Mouse (Mus musculus): ENCODE data around the gene Shisa8. TPM values are rescaled to one million over a fixed set of nuclear protein-coding genes. Genes with fewer than 3 reads are reported as not detected.

Shisa8 gene
- polyA plus RNA-seq, 1 experiment from 2014 or later, result 0.75 TPM

DNA sequence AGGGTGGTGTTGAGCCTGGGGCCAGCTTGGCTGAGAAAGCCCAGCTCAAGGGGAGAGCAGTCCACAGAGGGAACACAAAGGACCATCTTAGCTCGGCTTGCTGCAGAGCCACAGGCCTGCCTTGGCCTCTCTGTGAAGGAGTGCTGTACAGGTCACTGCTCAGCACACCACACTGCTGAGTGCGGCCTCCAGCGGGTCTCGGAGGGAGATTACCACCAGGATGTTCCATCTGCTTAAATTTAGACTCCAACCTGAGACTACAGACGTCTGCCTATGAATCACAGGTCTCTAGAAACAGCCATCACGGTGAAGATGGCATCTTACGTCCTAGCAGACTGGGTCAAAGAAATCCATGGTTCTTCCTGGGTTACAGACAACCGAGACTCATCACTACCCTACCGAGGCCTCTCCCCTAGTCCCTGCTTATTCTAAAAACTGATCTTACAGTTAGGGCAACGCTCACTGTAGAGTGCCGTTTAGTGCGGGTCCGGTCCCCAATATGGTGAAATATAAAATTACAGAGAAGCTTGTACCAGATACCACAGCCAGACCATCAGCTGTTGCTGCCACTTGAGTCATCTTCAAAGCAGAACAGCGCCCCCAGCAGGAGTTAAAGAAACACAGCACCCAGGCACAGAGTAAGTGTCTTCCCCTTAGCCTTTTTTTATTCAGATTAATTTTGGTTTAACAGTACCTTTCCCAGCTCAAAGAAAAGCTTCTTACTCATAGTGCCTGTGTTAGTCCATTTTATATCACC lies 8.7 kb upstream of the Shisa8 start:
- Histone ChIP-seq H3K36me3 (no peaks in the 10 kb centered on the region), H3K4me3 (no peak overlapping the region), H3K9me3 (no peaks in the 10 kb centered on the region), H3K4me2 (replicated peaks) (no peak overlapping the region), H3K9ac (no peak overlapping the region), H3K27ac (no peak overlapping the region), H3K4me1 (peaks cover 19% of the 10 kb centered on the region), H3K27me3 (peaks cover 73% of the 10 kb centered on the region)
- 50% methylated on average over 14 of the region's 14 CpGs for WGBS
- no peak for ATAC-seq (ENCODE audit: insufficient number of reproducible peaks, insufficient read depth, low FRiP score, low TSS enrichment)

DNA sequence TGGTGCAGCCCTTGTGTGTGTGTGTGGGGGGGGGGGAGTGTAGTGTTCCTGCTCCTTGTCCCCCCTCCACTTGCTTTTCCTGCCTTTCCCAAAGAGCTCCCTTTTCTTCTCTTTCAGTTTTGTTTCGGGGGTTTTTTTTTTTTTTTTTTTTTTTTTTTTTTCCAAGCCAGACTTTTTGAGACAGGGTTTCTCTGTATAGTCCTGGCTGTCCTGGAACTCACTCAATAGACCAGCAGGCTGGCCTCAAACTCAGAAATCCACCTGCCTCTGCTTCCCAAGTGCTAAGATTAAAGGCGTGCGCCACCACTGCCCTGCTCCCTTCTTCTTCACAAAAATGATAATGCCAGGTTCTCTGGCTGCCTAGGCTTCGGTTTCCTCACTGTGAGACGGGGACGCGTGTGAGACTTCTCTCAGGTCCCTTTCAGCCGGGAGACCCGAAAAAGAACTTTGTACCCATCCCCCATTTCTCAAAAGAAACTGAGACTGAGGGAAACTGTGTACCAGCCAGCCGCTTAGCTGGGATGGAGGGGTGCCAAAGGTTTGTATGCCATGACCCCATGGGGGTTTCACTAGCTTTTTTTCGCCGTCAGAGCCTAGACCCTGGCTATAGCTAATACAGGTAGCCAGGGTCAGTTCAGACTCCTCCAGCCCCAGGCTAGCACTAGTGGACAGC lies 7.5 kb upstream of the Shisa8 start:
- no peak overlapping the region for H3K9ac ChIP-seq
- no peak overlapping the region for H3K27ac ChIP-seq
- no peak overlapping the region for H3K4me2 ChIP-seq (replicated peaks)
- H3K27me3 ChIP-seq, result peaks cover 74% of the 10 kb centered on the region
- no peak for ATAC-seq (ENCODE audit: insufficient number of reproducible peaks, insufficient read depth, low FRiP score, low TSS enrichment)
- 66% methylated on average over 11 of the region's 12 CpGs for WGBS
- no peaks in the 10 kb centered on the region for H3K9me3 ChIP-seq
- H3K36me3 ChIP-seq, result no peaks in the 10 kb centered on the region
- no peak overlapping the region for H3K4me3 ChIP-seq
- peaks cover 26% of the 10 kb centered on the region for H3K4me1 ChIP-seq

DNA sequence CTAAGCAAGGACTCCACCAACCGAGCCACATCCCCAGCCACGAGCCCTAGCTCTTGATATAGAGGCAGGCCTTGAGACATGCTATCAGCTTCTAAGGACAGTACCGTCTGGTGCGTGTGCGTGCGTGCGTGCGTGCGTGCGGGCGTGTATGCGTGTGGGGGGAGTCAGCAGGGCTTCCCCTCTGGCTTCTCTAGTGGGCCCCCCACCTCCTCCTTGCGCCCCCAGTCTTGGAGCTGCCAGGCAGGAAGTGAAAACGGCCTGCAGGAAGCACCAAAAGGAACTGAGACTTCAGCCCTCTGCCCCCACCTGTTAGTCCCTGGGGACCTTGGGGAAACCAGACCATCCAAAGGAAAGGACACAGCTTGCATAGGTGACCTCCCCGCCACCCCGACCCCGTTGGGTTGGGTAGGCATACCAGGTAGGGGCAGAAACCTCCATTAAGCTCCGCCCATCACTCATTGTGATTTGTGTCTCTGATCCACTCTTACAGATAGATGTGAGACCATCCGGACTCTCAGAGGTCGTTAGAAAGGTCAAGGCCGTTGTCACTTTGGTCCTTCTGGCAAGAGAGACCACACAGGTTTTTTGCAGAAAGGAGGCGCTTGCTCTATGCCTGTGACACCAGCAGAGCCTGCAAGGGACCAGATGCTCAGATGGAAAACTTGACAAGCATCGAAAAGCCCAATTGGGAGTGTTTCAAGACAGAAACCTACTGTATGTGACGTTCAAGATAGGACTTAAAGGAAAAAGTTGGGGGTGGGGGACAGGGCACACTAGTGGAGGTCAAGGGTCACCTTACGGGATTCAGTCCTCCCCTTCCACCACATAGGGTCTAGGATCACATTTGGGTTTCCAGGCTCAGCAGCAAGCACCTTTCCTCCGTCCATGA lies 6.4 kb upstream of the Shisa8 start:
- peaks cover 74% of the 10 kb centered on the region for H3K27me3 ChIP-seq
- peaks cover 19% of the 10 kb centered on the region for H3K4me1 ChIP-seq
- H3K36me3 ChIP-seq, result no peaks in the 10 kb centered on the region
- H3K9me3 ChIP-seq, result no peaks in the 10 kb centered on the region
- WGBS, result 76% methylated on average over 26 of the region's 26 CpGs
- no peak overlapping the region for H3K4me2 ChIP-seq (replicated peaks)
- H3K4me3 ChIP-seq, result no peak overlapping the region
- ATAC-seq (ENCODE audit: insufficient number of reproducible peaks, insufficient read depth, low FRiP score, low TSS enrichment), result no peak
- H3K9ac ChIP-seq, result no peak overlapping the region
- H3K27ac ChIP-seq, result no peak overlapping the region

DNA sequence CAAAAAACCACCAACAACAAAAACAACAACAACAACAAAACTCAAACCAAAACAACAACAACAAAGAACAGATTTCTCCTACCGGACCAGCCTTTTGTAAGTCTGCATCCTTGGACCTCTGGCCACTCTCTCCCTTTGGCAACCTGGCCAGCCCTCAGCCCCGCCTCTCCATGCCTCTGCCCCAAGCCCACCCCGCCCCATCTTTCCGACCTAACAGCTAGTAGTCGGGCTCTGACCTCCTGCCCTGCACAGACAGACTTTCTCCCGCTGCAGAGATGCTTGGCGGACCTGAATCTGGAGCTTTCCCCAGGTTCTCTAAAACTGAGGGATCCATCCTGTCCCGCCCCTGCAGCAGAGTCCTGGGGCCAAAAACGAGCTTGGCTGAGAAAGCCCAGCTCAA lies 5.4 kb upstream of the Shisa8 start:
- Histone ChIP-seq H3K4me2 (replicated peaks) (no peak overlapping the region), H3K4me3 (no peak overlapping the region), H3K27me3 (peaks cover 73% of the 10 kb centered on the region), H3K4me1 (peaks cover 12% of the 10 kb centered on the region; the same call in 1 of the 2 replicates), H3K9ac (no peak overlapping the region), H3K9me3 (no peaks in the 10 kb centered on the region), H3K27ac (no peak overlapping the region), H3K36me3 (no peaks in the 10 kb centered on the region)
- no peak for ATAC-seq (ENCODE audit: insufficient number of reproducible peaks, insufficient read depth, low FRiP score, low TSS enrichment)
- 22% methylated on average over 9 of the region's 9 CpGs for WGBS

DNA sequence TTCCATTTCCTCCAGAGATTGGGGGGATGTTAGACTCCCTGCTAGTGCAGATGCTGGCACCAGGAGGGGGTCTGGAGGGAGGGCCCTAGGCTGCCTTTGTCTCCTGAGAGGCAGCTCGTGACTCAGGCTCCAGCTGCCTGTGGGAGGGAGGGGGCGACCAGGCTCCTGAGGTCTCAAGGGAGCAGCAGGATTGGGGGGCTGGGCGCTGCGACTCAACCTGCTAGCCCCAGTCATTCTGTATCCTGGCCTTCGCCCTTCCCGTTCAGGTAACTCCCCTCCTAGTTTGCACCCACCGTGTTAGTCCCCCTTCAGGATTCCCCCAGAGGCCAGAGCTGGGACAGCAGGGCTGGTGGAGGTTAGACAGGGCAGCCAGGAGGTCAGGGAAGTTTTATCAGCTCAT lies 4.4 kb upstream of the Shisa8 start:
- no peak overlapping the region for H3K9ac ChIP-seq
- no peak overlapping the region for H3K27ac ChIP-seq
- peaks cover 74% of the 10 kb centered on the region for H3K27me3 ChIP-seq
- no peak for ATAC-seq (ENCODE audit: insufficient number of reproducible peaks, insufficient read depth, low FRiP score, low TSS enrichment)
- H3K4me2 ChIP-seq (replicated peaks), result no peak overlapping the region
- H3K36me3 ChIP-seq, result no peaks in the 10 kb centered on the region
- 13% methylated on average over 7 of the region's 7 CpGs for WGBS
- H3K4me1 ChIP-seq, result peaks cover 18% of the 10 kb centered on the region
- H3K4me3 ChIP-seq, result no peak overlapping the region
- no peaks in the 10 kb centered on the region for H3K9me3 ChIP-seq

DNA sequence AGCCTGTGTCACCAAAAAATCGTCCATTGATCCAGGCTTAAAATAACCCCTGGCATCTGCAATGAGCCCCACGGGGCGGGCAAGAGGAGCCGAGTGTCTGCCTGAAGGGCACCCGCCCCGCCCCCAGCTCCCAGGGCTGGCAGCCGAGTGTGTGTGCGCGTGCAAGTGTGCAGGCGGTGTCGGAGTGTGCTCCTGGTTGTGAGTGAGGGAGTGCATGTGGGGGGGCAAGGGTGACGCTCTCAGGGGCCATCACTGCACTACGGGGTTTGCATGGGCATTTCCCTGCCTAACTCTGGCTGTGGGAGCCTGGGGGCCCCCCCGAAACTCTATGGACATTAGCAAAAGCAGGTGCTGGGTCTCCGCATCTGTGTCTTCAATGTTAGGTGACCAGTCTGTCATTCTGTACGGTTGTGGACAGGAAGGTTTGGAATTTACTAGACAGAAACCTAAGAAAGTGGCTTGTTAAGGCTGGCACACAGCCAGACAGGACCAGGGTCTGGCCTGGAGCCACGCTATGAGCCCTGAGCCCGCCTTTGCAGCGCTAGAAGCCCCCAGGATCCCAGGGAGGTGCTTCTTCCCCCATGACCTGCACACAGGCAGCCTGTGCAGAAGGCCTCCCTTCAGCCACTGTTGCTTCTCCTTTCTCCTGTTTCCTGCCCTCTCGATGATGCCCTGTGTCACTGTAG lies 3.7 kb upstream of the Shisa8 start:
- H3K4me3 ChIP-seq, result no peak overlapping the region
- H3K9ac ChIP-seq, result no peak overlapping the region
- 39% methylated on average over 20 of the region's 20 CpGs for WGBS
- peaks cover 25% of the 10 kb centered on the region for H3K4me1 ChIP-seq
- peaks cover 82% of the 10 kb centered on the region for H3K27me3 ChIP-seq
- H3K4me2 ChIP-seq (replicated peaks), result no peak overlapping the region
- ATAC-seq (ENCODE audit: insufficient number of reproducible peaks, insufficient read depth, low FRiP score, low TSS enrichment), result no peak
- H3K27ac ChIP-seq, result no peak overlapping the region
- H3K9me3 ChIP-seq, result no peaks in the 10 kb centered on the region
- H3K36me3 ChIP-seq, result no peaks in the 10 kb centered on the region

DNA sequence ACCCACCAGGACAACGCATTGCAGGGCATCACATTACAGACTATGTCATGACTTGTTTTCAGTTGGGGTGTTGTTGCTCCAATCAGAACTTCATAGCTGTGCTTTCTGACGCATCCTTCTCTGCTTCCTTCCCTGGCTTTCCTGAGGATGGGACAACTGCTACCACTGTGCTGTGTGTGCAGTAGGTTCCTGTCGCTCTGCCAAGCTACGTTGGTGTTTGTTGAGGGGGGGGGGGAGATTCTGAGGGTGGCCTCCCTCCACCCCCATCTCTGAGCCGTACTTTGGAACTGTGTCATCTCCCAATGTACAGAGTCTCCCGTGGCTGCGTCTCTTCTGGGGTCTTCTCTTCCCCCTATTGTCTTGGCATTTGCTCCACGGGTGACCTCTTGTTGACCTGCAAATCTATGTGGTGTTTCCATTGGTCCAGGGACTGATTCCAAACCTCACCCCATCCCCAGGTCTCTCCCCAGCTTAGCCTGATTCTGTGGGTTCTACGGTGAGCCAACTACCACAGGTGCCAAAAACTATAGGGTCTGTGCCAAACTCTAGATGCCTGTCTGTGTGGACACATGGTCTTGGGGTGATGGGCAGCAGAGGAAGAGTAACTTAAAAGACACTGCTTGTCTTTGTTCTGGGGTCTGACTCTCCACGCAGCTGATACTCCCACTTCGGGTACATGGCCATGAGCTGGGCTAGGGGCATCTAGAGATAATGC lies 2.9 kb upstream of the Shisa8 start:
- Histone ChIP-seq H3K9me3 (no peaks in the 10 kb centered on the region), H3K4me3 (no peak overlapping the region), H3K27me3 (peaks cover 82% of the 10 kb centered on the region), H3K4me2 (replicated peaks) (no peak overlapping the region), H3K9ac (no peak overlapping the region), H3K36me3 (no peaks in the 10 kb centered on the region), H3K27ac (no peak overlapping the region), H3K4me1 (peaks cover 31% of the 10 kb centered on the region)
- ATAC-seq (ENCODE audit: insufficient number of reproducible peaks, insufficient read depth, low FRiP score, low TSS enrichment), result no peak
- 35% methylated on average over 11 of the region's 11 CpGs for WGBS

DNA sequence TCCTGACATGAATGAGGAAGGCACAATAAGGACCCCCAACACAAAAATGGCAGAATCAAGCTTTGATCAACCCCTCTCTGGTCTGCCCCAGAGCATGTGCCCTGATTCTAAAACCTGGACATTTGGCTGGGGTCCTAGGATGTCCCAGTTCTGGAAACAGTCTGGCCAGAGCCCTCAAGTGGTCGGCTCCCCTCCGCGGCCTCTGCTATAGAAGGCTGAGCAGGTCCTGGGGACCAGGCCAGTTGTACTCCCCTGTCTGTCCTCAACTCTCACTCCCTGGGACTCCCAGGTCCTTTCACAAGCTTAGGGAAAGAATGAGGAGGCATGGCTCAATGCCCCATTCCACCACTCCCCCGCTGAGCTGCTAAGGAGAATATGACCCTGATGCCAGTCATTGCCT lies 607 bp upstream of the Shisa8 start:
- 7% methylated on average over 4 of the region's 4 CpGs for WGBS
- Histone ChIP-seq H3K9me3 (no peaks in the 10 kb centered on the region), H3K4me1 (peaks cover 31% of the 10 kb centered on the region)

DNA sequence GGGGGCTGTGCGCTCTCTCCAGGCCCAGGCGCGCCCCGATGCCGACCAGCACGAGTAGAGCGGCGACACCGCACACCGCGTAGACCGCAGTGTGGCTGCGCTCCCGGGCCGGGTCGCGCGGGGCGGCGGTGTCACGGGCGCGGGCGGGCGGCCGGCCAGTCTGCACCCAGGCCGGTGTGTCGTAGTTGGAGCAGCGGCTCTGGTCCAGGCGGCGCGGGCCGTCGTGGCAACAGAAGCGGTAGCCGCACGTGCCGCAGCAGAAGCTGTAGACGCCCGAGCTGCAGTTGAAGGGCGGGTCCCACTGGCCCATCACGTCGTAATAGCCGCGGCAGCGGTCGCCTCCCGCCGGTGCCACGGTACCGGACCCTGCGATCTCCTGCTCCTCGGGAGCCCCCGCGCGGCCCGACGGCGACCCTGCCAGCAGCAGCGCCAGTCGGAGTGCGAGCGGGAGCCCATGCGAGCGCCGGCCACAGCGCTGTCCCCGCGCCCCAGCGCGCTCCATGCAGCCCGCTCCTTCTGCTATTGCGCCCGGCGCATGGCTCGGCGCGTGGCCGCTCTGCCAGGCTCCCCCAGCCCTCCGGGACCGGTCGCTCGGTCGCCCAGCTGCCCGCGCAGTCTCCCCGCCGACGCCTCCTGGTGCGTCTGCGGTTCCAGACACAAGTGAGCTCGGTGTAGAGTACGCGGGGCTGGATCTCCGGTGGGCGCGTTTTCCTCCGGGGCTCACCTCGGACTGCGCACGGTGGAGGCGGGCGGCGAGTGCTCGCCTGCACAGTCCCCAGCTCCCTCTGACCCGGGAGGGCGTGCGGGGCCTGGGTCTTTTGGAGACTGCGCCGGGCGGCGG lies 484 bp downstream of the Shisa8 start:
- Histone ChIP-seq H3K4me3 (peak overlapping the region; percentile 41), H3K9me3 (no peaks in the 10 kb centered on the region), H3K27me3 (peaks cover 98% of the 10 kb centered on the region), H3K4me1 (peaks cover 34% of the 10 kb centered on the region), H3K4me2 (replicated peaks) (peak overlapping the region; percentile 85), H3K36me3 (no peaks in the 10 kb centered on the region), H3K27ac (no peak overlapping the region), H3K9ac (peak overlapping the region; percentile 48)
- WGBS, result under 1% methylated on average over 101 of the region's 112 CpGs
- peak; percentile 54 for ATAC-seq (ENCODE audit: insufficient number of reproducible peaks, insufficient read depth, low FRiP score, low TSS enrichment)

More for the DNA sequence above, 607 bp upstream of the Shisa8 start:
- no peak for ATAC-seq (ENCODE audit: insufficient number of reproducible peaks, insufficient read depth, low FRiP score, low TSS enrichment)
- H3K36me3 ChIP-seq, result no peaks in the 10 kb centered on the region
- peaks cover 95% of the 10 kb centered on the region for H3K27me3 ChIP-seq
- H3K27ac ChIP-seq, result no peak overlapping the region
- H3K9ac ChIP-seq, result no peak overlapping the region
- peak overlapping the region; percentile 85; the same call in 1 of the 2 replicates for H3K4me2 ChIP-seq (replicated peaks)
- H3K4me3 ChIP-seq, result peak overlapping the region; percentile 41

DNA sequence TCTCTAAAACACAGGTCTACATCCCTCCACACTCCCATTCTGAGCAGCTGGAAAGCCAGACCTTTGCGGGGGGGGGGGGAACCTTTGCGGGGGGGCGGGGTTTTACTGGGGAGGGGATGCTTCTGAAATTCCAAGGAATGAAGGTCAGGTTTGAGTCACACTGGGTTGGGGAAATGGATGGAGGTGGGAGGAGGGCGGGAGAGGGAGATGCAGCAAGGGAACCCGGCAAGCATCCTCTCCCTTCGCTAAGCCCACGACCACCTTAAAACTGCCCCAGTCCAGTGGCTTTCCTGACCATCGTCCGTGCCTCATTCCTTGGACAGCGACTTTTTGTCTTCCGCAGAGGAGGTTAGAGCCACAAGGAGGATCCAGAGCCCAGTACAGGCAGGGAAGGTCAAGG lies 1.3 kb downstream of the Shisa8 start:
- Histone ChIP-seq H3K4me3 (peak overlapping the region; percentile 41), H3K27me3 (peaks cover 98% of the 10 kb centered on the region), H3K4me1 (peaks cover 34% of the 10 kb centered on the region), H3K9ac (no peak overlapping the region), H3K9me3 (no peaks in the 10 kb centered on the region), H3K4me2 (replicated peaks) (peak overlapping the region; percentile 85; the same call in 1 of the 2 replicates), H3K27ac (no peak overlapping the region), H3K36me3 (peaks cover 2% of the 10 kb centered on the region)
- under 1% methylated on average over 10 of the region's 11 CpGs for WGBS
- ATAC-seq (ENCODE audit: insufficient number of reproducible peaks, insufficient read depth, low FRiP score, low TSS enrichment), result no peak
